Mouse (Mus musculus): ENCODE data around the gene Adgrv1. TPM values are rescaled to one million over a fixed set of nuclear protein-coding genes. Genes with fewer than 3 reads are reported as not detected.

Adgrv1 gene
- polyA plus RNA-seq, 1 experiment from 2014 or later, result 1.4 TPM

- 66% methylated on average over 9 of the region's 9 CpGs for WGBS
- Histone ChIP-seq H3K27me3 (ENCODE audit: control insufficient read depth, insufficient read depth, low read length) (no peaks in the 10 kb centered on the region), H3K4me2 (replicated peaks; ENCODE audit: low read depth) (no peak overlapping the region), H3K9ac (ENCODE audit: low read length) (no peak overlapping the region), H3K27ac (replicated peaks) (no peak overlapping the region), H3K4me3 (ENCODE audit: low read depth, low read length) (no peak overlapping the region), H3K36me3 (ENCODE audit: control insufficient read depth, insufficient read depth, low read length) (no peaks in the 10 kb centered on the region), H3K4me1 (replicated peaks; ENCODE audit: control insufficient read depth, insufficient read depth) (no peaks in the 10 kb centered on the region), H3K9me3 (ENCODE audit: control insufficient read depth, low read length) (no peaks in the 10 kb centered on the region)
- ATAC-seq (ENCODE audit: low FRiP score, low TSS enrichment) (no peak), DNase-seq (ENCODE audit: low spot score) (no peak)
- TF ChIP-seq CTCF (IDR thresholded peaks at IDR 0.05; ENCODE audit: low read depth), result no peak
- TF ChIP-seq EP300 (optimal IDR thresholded peaks at IDR 0.05), result no peak
These were observed 35.9 kb downstream of the Adgrv1 start for GRCm38 (mm10) chr13:81596910-81597607.

- no peak for DNase-seq (ENCODE audit: low spot score)
- no peak for TF ChIP-seq CTCF (IDR thresholded peaks at IDR 0.05; ENCODE audit: low read depth)
- TF ChIP-seq EP300 (optimal IDR thresholded peaks at IDR 0.05), result no peak
These were observed 54.3 kb downstream of the Adgrv1 start for GRCm38 (mm10) chr13:81578692-81579091.

GRCm38 (mm10) chr13:81570241-81570821 is 62.6 kb downstream of the Adgrv1 start:
- ATAC-seq (ENCODE audit: low FRiP score, low TSS enrichment) (no peak), DNase-seq (ENCODE audit: low spot score) (no peak)
- WGBS, result 54% methylated on average over 12 of the region's 12 CpGs
- no peak for TF ChIP-seq EP300 (optimal IDR thresholded peaks at IDR 0.05)
- no peak for TF ChIP-seq CTCF (IDR thresholded peaks at IDR 0.05; ENCODE audit: low read depth)
- H3K27me3 ChIP-seq (ENCODE audit: control insufficient read depth, insufficient read depth, low read length), result no peaks in the 10 kb centered on the region
- H3K4me2 ChIP-seq (replicated peaks; ENCODE audit: low read depth), result no peak overlapping the region
- no peak overlapping the region for H3K4me3 ChIP-seq (ENCODE audit: low read depth, low read length)
- no peaks in the 10 kb centered on the region for H3K9me3 ChIP-seq (ENCODE audit: control insufficient read depth, low read length)
- H3K36me3 ChIP-seq (ENCODE audit: control insufficient read depth, insufficient read depth, low read length), result no peaks in the 10 kb centered on the region
- H3K4me1 ChIP-seq (replicated peaks; ENCODE audit: control insufficient read depth, insufficient read depth), result 0 out of 2 replicates have a peak, but pooled peaks cover 2% of the 10 kb centered on the region
- no peak overlapping the region for H3K9ac ChIP-seq (ENCODE audit: low read length)
- H3K27ac ChIP-seq (replicated peaks), result no peak overlapping the region

More at GRCm38 (mm10) chr13:81578692-81579091, 54.3 kb downstream of the Adgrv1 start:
- no peaks in the 10 kb centered on the region for H3K27me3 ChIP-seq (ENCODE audit: control insufficient read depth, insufficient read depth, low read length)
- H3K4me1 ChIP-seq (replicated peaks; ENCODE audit: control insufficient read depth, insufficient read depth), result no peaks in the 10 kb centered on the region
- no peak overlapping the region for H3K4me2 ChIP-seq (replicated peaks; ENCODE audit: low read depth)
- no peaks in the 10 kb centered on the region for H3K9me3 ChIP-seq (ENCODE audit: control insufficient read depth, low read length)
- no peak overlapping the region for H3K27ac ChIP-seq (replicated peaks)
- no peaks in the 10 kb centered on the region for H3K36me3 ChIP-seq (ENCODE audit: control insufficient read depth, insufficient read depth, low read length)
- no peak overlapping the region for H3K9ac ChIP-seq (ENCODE audit: low read length)
- no peak for ATAC-seq (ENCODE audit: low FRiP score, low TSS enrichment)
- no peak overlapping the region for H3K4me3 ChIP-seq (ENCODE audit: low read depth, low read length)
- WGBS, result 76% methylated on average over 8 of the region's 8 CpGs

- ATAC-seq (ENCODE audit: low FRiP score, low TSS enrichment) (no peak), DNase-seq (ENCODE audit: low spot score) (no peak)
- Histone ChIP-seq H3K9ac (ENCODE audit: low read length) (no peak overlapping the region), H3K4me1 (replicated peaks; ENCODE audit: control insufficient read depth, insufficient read depth) (no peaks in the 10 kb centered on the region), H3K27ac (replicated peaks) (no peak overlapping the region), H3K9me3 (ENCODE audit: control insufficient read depth, low read length) (no peaks in the 10 kb centered on the region), H3K27me3 (ENCODE audit: control insufficient read depth, insufficient read depth, low read length) (no peaks in the 10 kb centered on the region), H3K4me2 (replicated peaks; ENCODE audit: low read depth) (no peak overlapping the region), H3K4me3 (ENCODE audit: low read depth, low read length) (no peak overlapping the region), H3K36me3 (ENCODE audit: control insufficient read depth, insufficient read depth, low read length) (no peaks in the 10 kb centered on the region)
- 88% methylated on average over 1 of the region's 1 CpGs for WGBS
- TF ChIP-seq CTCF (IDR thresholded peaks at IDR 0.05; ENCODE audit: low read depth), result no peak
- no peak for TF ChIP-seq EP300 (optimal IDR thresholded peaks at IDR 0.05)
These were observed 82.9 kb downstream of the Adgrv1 start for GRCm38 (mm10) chr13:81550024-81550423.

GRCm38 (mm10) chr13:81534916-81535315 is 98.0 kb downstream of the Adgrv1 start:
- Histone ChIP-seq H3K9me3 (ENCODE audit: control insufficient read depth, low read length) (no peaks in the 10 kb centered on the region), H3K27me3 (ENCODE audit: control insufficient read depth, insufficient read depth, low read length) (no peaks in the 10 kb centered on the region), H3K9ac (ENCODE audit: low read length) (no peak overlapping the region), H3K4me3 (ENCODE audit: low read depth, low read length) (no peak overlapping the region), H3K27ac (replicated peaks) (no peak overlapping the region), H3K36me3 (ENCODE audit: control insufficient read depth, insufficient read depth, low read length) (no peaks in the 10 kb centered on the region), H3K4me2 (replicated peaks; ENCODE audit: low read depth) (no peak overlapping the region), H3K4me1 (replicated peaks; ENCODE audit: control insufficient read depth, insufficient read depth) (no peaks in the 10 kb centered on the region)
- 77% methylated on average over 2 of the region's 2 CpGs for WGBS
- DNase-seq (ENCODE audit: low spot score) (no peak), ATAC-seq (ENCODE audit: low FRiP score, low TSS enrichment) (no peak)
- TF ChIP-seq CTCF (IDR thresholded peaks at IDR 0.05; ENCODE audit: low read depth) (no peak), EP300 (optimal IDR thresholded peaks at IDR 0.05) (no peak)

- no peaks in the 10 kb centered on the region for H3K9me3 ChIP-seq (ENCODE audit: control insufficient read depth, low read length)
- no peak overlapping the region for H3K4me2 ChIP-seq (replicated peaks; ENCODE audit: low read depth)
- H3K4me3 ChIP-seq (ENCODE audit: low read depth, low read length), result no peak overlapping the region
- H3K9ac ChIP-seq (ENCODE audit: low read length), result no peak overlapping the region
- TF ChIP-seq CTCF (IDR thresholded peaks at IDR 0.05; ENCODE audit: low read depth) (peak; percentile 69), EP300 (optimal IDR thresholded peaks at IDR 0.05) (no peak)
- DNase-seq (ENCODE audit: low spot score), result no peak
- H3K27ac ChIP-seq (replicated peaks), result no peak overlapping the region
- WGBS, result 46% methylated on average over 4 of the region's 4 CpGs
- no peaks in the 10 kb centered on the region for H3K4me1 ChIP-seq (replicated peaks; ENCODE audit: control insufficient read depth, insufficient read depth)
- ATAC-seq (ENCODE audit: low FRiP score, low TSS enrichment), result no peak
- no peaks in the 10 kb centered on the region for H3K36me3 ChIP-seq (ENCODE audit: control insufficient read depth, insufficient read depth, low read length)
- H3K27me3 ChIP-seq (ENCODE audit: control insufficient read depth, insufficient read depth, low read length), result no peaks in the 10 kb centered on the region
These were observed 106.3 kb downstream of the Adgrv1 start for GRCm38 (mm10) chr13:81526687-81527086.

Measured in stomach, postnatal 0 days (tissue).